Mouse (Mus musculus): Measurements from ENCODE around the gene Gdf15.

DNA sequence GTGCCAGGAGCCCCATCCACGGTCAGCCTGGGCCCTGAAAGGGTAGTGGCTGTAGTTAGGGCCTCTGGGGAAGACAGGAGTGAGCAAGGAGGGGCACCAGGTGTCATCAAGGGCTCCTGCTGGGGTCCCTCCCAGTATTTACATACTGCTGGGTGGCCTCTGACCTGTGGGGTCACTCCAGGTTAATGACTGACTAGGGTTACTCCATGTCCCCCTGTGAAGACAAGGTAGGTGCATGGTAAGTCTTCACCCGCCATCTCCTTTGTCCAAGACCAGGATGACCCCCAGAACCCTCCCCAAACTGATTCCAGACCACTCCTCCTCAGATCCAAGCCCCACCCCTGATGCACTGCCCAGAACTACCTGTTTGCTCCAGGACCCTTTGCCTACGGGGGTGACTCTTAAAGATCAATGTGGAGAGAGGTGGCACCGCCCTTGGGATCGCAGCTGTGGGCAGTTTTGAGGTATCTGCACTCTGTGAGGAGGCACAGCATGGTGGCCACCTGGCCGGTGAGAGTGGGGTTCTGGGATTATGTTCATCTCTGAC, at the start of gene Gdf15:
- no peak for TF ChIP-seq NRF1 (IDR thresholded peaks at IDR 0.05; ENCODE audit: insufficient read depth, low read depth, low read length, poor library complexity, severe bottlenecking)
- no peak for TF ChIP-seq ELF1 (IDR thresholded peaks at IDR 0.05; ENCODE audit: low read depth, low read length)
- TF ChIP-seq ETS1 (IDR thresholded peaks at IDR 0.05; ENCODE audit: low read depth, low read length), result no peak
- TF ChIP-seq POLR2A (IDR thresholded peaks at IDR 0.05; ENCODE audit: control insufficient read depth in 1 of 2, insufficient read depth in 1 of 2, low read depth in 1 of 2, low read length in 2 of 2, poor library complexity in 1 of 2), result no peak
- TF ChIP-seq CTCF (IDR thresholded peaks at IDR 0.05 in 2 of 3, conservative IDR thresholded peaks at IDR 0.05 in 1 of 3; ENCODE audit: control insufficient read depth in 1 of 3, insufficient read depth in 1 of 3, low read depth in 2 of 3, low read length in 3 of 3, poor library complexity in 1 of 3, severe bottlenecking in 1 of 3), result no peak
- no peak for TF ChIP-seq USF1 (IDR thresholded peaks at IDR 0.05; ENCODE audit: low read depth, low read length)
- no peak for TF ChIP-seq GATA1 (IDR thresholded peaks at IDR 0.05; ENCODE audit: low read depth, low read length)
- no peak for TF ChIP-seq KAT2A (conservative IDR thresholded peaks at IDR 0.05; ENCODE audit: low read depth, low read length)
- no peak for TF ChIP-seq EP300 (IDR thresholded peaks at IDR 0.05; ENCODE audit: low read depth in 1 of 2, low read length in 2 of 2)

Measured in MEL (cell line).